12 mouse cellular contexts compared by ENCODE assay signal in the genomic region with DNA sequence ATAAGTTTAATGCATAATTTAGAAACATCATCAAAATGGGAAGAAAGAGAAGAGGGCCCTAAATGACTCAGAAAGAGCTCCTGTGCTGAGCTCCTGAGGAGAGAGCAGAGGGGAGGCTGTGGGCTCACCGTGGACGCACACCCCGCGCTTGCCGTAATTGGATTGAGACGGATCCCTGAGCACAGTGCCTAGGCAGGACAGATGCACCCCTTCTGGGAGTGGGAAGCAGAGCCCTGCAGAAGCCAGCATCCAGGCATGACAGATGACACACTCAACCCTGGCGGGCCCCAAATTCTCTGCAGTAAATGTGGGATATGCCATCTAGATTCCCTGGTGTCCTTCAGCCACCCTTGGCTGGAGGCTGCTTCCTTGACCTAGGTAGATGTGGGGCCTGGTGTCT.
"Had no signal": no experiment of that assay in that cellular context is flagged by ENCODE, and none has a peak within 500 bp of the region (broad histone marks: within the 10 kb centered on the region; RNA-seq: fewer than 3 reads in every experiment).

No protein-coding gene starts in this region.

- H3K4me1 ChIP-seq: stomach, embryonic 15.5 days had no signal

- H3K27ac ChIP-seq: limb, embryonic 13.5 days; liver, embryonic 14.5 days; midbrain, embryonic 15.5 days; stomach, embryonic 15.5 days had no signal

- H3K9ac ChIP-seq: limb, embryonic 13.5 days; liver, embryonic 14.5 days; midbrain, embryonic 15.5 days; stomach, embryonic 15.5 days had no signal

- ATAC-seq: intestine, embryonic 16.5 days; midbrain, embryonic 15.5 days had no signal

- H3K4me2 ChIP-seq: limb, embryonic 13.5 days; midbrain, embryonic 15.5 days; stomach, embryonic 15.5 days had no signal

- DNase-seq: kidney, adult 2 months; kidney, postnatal 36 days; left cerebral cortex, postnatal 4 days; lung, adult 18-20 months; right cerebral cortex, postnatal 14 days; thymus, adult 2 months; thymus, postnatal 25 days had no signal

- H3K27me3 ChIP-seq: limb, embryonic 13.5 days; midbrain, embryonic 15.5 days; stomach, embryonic 15.5 days had no signal

- H3K36me3 ChIP-seq: limb, embryonic 13.5 days; midbrain, embryonic 15.5 days; stomach, embryonic 15.5 days had no signal

- H3K4me3 ChIP-seq: limb, embryonic 13.5 days; midbrain, embryonic 15.5 days; stomach, embryonic 15.5 days had no signal

- H3K9me3 ChIP-seq: limb, embryonic 13.5 days; midbrain, embryonic 15.5 days; stomach, embryonic 15.5 days had no signal
